Mouse (Mus musculus) kidney, postnatal 0 days (tissue): ENCODE measurements at regions not wholly inside any gene's neighbourhood (a gene's known extent, or its start where the extent isn't known, plus 50 kb on each side); places are given as distances from the start of the nearest gene placed in this dataset.

Source experiments
- ATAC-seq: fragments of 200-750 bp; cut with Nextera tagmentation; replicated peaks from 2 replicates; pipeline ENCODE4 v1.8.0; 2017; ENCODE audit warnings: low read depth, moderate number of reproducible peaks, moderate TSS enrichment, moderate library complexity; ENCODE audit not compliant: low FRiP score
- DNase-seq: peaks from one replicate; pipeline ENCODE4 v3.0.0-alpha.2; 2016; ENCODE audit warnings: low spot score
- H3K27ac ChIP-seq: fragments of 300-500 bp; sonication (generic); 2 replicates; pipeline ENCODE4 v1.5.1; 2014; ENCODE audit warnings: mild to moderate bottlenecking
- H3K27me3 ChIP-seq: fragments of 300-500 bp; sonication (generic); 2 replicates; pipeline ENCODE4 v1.6.1; 2014; ENCODE audit warnings: low read length, mixed read lengths; ENCODE audit not compliant: insufficient read depth
- H3K36me3 ChIP-seq: fragments of 300-500 bp; sonication (generic); 2 replicates; pipeline ENCODE4 v1.6.1; 2014; ENCODE audit warnings: low read length, mixed read lengths; ENCODE audit not compliant: insufficient read depth
- H3K4me1 ChIP-seq: fragments of 300-500 bp; sonication (generic); replicated peaks from 2 replicates; pipeline ENCODE4 v1.6.1; 2014; ENCODE audit warnings: antibody characterized with exemption, low read length, mixed read lengths; ENCODE audit not compliant: insufficient read depth
- H3K4me2 ChIP-seq: fragments of 300-500 bp; sonication (generic); 2 replicates; pipeline ENCODE4 v1.6.1; 2014; ENCODE audit warnings: mild to moderate bottlenecking, low read length, moderate library complexity, mixed read lengths
- H3K4me3 ChIP-seq: fragments of 300-500 bp; sonication (generic); replicated peaks from 2 replicates; pipeline ENCODE4 v1.5.1; 2014; ENCODE audit warnings: low read depth, low read length
- H3K9ac ChIP-seq: fragments of 300-500 bp; sonication (generic); 2 replicates; pipeline ENCODE4 v1.6.1; 2014; ENCODE audit warnings: low read depth, low read length
- H3K9me3 ChIP-seq: fragments of 300-500 bp; sonication (generic); replicated peaks from 2 replicates; pipeline ENCODE4 v1.6.1; 2016; ENCODE audit warnings: low read length, inconsistent platforms, mixed read lengths
- CTCF ChIP-seq: IDR thresholded peaks from 2 replicates; pipeline ENCODE4 v1.5.1; 2016; ENCODE audit warnings: antibody characterized with exemption, low read depth, mild to moderate bottlenecking, moderate library complexity
- WGBS: fragments of 180-500 bp; shearing (Covaris S2); extraction: QIAGEN DNeasy Blood & Tissue Kit; methylation state at CpG from one replicate; pipeline ENCODE4 v1.1.7; 2014; 5-methylcytosine and 5-hydroxymethylcytosine counted together

DNA sequence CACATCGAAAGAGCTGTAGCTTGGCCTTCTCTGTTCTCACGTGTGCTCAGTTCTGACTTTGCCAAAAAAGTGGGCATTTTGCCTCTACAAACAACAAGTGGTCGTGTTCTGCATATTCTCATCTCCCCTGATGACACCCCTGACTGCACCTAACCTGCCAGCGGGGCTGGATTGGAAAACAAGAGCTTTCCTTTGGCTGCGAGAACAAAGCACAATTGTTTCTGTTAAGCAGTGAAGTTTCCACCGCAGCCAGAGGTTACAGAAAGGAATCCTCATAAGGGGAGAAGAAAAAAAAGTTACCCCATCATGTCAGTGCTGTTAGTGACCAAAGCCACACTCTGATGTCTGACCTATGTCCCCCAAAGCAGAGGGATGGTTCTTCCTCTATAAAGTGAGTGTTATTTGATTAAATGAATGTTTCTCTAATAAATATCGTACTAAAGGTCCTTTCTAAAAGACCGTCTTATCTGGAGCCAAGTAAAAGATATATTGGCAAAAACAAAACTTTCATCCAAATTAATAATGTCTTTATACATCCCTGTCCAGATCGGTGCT is 371.4 kb upstream of the Intu start:
- Histone ChIP-seq H3K36me3 (no peaks in the 10 kb centered on the region), H3K27ac (no peak overlapping the region), H3K9ac (no peak overlapping the region), H3K4me2 (no peak overlapping the region), H3K4me1 (no peaks in the 10 kb centered on the region), H3K9me3 (no peaks in the 10 kb centered on the region), H3K4me3 (no peak overlapping the region), H3K27me3 (no peaks in the 10 kb centered on the region)
- WGBS: 43% methylated on average over 9 of the region's 9 CpGs
- DNase-seq (peak; percentile 14), ATAC-seq (no peak)
- TF ChIP-seq CTCF: no peak

- WGBS: 73% methylated on average over 1 of the region's 1 CpGs
- no peak overlapping the region for H3K4me3 ChIP-seq
- H3K27ac ChIP-seq: no peak overlapping the region
- DNase-seq: no peak
- ATAC-seq: no peak
- no peaks in the 10 kb centered on the region for H3K4me1 ChIP-seq
- no peak for TF ChIP-seq CTCF
- H3K4me2 ChIP-seq: no peak overlapping the region
- no peaks in the 10 kb centered on the region for H3K27me3 ChIP-seq
- no peak overlapping the region for H3K9ac ChIP-seq
- no peaks in the 10 kb centered on the region for H3K9me3 ChIP-seq
- H3K36me3 ChIP-seq: no peaks in the 10 kb centered on the region
These were observed 366.9 kb upstream of the Intu start for GRCm38 (mm10) chr3:40164181-40164580.

DNA sequence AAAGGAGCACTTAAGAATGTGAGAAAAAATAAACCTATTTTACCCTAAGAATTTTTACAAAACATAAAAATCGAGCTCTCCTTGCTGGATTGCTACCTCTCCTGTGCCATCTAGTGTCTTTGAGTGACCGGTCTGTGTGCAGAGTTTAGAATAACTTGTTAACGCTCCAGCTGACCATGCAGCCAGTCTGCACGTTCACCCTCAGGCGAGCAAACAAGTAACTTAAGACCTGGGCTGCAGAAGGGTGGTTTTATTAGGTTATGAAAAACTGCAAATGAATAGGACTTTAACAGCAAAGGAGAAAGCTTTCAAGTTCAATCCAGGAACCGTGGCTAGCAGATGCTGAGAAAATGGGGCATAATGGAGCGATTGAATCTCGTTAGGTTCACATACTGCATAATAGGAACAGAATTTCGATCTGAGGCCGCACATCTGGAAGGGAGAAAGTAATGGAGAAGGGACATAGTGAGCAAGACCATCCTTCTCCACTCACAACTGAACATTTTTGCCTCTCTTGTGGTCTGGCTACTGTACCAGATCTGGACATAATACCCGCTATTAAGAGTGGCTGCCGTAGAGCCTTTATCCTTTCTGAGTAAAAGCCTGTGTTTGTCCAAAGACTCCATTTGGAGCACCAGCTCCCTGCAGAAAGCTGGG is 363.0 kb upstream of the Intu start:
- peak; percentile 39; the same call in 1 of the 2 replicates for TF ChIP-seq CTCF
- Histone ChIP-seq H3K27me3 (no peaks in the 10 kb centered on the region), H3K9me3 (no peaks in the 10 kb centered on the region), H3K4me2 (no peak overlapping the region), H3K9ac (no peak overlapping the region), H3K4me1 (no peaks in the 10 kb centered on the region), H3K4me3 (no peak overlapping the region), H3K27ac (no peak overlapping the region), H3K36me3 (no peaks in the 10 kb centered on the region)
- DNase-seq (peak; percentile 29), ATAC-seq (no peak)
- WGBS: 53% methylated on average over 12 of the region's 12 CpGs

DNA sequence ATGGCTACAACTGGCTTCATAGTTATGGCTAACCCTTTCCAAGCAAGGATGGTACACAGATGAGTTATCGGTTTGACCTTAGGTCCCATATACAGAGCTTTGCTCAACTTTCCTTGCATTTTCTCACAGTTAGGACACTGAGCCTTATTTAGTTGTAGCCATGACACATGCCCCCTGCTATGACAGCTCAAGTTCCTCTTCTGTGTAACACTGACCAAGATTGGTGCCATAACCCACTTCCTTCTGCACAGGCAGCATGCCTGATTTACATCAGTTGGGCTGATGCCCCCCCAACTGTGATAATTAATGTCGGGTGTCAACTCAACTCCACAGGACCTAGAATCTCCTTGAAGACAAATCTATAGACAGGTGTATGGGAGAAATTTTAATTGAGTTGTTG is 361.5 kb upstream of the Intu start:
- Histone ChIP-seq H3K36me3 (no peaks in the 10 kb centered on the region), H3K27me3 (no peaks in the 10 kb centered on the region), H3K4me2 (no peak overlapping the region), H3K9me3 (no peaks in the 10 kb centered on the region), H3K9ac (no peak overlapping the region), H3K4me1 (no peaks in the 10 kb centered on the region), H3K27ac (no peak overlapping the region), H3K4me3 (no peak overlapping the region)
- no peak for TF ChIP-seq CTCF
- ATAC-seq (no peak), DNase-seq (no peak)
- 92% methylated on average over 2 of the region's 2 CpGs for WGBS

DNA sequence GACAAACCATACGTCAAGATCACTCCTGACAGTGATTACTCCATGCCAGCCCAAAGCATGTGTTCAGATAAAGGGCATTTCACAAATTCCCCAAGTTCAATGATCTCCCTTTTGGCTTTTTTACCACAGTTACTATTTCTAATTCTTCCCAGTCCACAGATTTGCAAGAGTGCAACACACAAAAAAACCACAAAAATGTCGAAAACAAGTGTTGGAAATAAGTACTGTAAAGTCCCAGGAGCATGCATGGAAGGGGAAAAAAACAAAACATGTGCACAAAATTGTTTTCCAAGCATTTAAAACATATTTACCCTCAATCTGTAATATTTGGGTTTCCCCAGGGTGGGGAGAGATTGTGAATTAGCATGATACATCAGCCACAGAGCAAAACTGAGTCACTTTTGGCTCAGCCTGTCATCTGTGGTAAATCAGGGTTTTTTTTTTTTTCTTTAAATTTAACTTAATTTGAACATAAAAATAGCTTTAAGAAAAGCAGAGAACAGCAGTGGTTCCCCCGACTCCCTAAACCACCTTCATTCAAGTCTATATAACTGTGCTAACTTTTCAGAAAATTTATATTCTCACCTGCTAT is 351.3 kb upstream of the Intu start:
- ATAC-seq (no peak), DNase-seq (no peak)
- no peaks in the 10 kb centered on the region for H3K27me3 ChIP-seq
- H3K4me1 ChIP-seq: no peaks in the 10 kb centered on the region
- H3K9ac ChIP-seq: no peak overlapping the region
- H3K36me3 ChIP-seq: no peaks in the 10 kb centered on the region
- H3K4me2 ChIP-seq: no peak overlapping the region
- WGBS: 63% methylated on average over 3 of the region's 3 CpGs
- H3K4me3 ChIP-seq: no peak overlapping the region
- no peak for TF ChIP-seq CTCF
- H3K9me3 ChIP-seq: no peaks in the 10 kb centered on the region
- no peak overlapping the region for H3K27ac ChIP-seq

- Histone ChIP-seq H3K9me3 (no peaks in the 10 kb centered on the region), H3K27me3 (no peaks in the 10 kb centered on the region), H3K4me2 (no peak overlapping the region), H3K4me3 (no peak overlapping the region), H3K36me3 (no peaks in the 10 kb centered on the region), H3K27ac (no peak overlapping the region), H3K9ac (no peak overlapping the region), H3K4me1 (no peaks in the 10 kb centered on the region)
- ATAC-seq: no peak
- no peak for TF ChIP-seq CTCF
- no peak for DNase-seq
- 83% methylated on average over 5 of the region's 5 CpGs for WGBS
These were observed 345.3 kb upstream of the Intu start for GRCm38 (mm10) chr3:40185597-40186320.
